Mouse (Mus musculus) hindbrain, embryonic 13.5 days (tissue): ENCODE measurements around the gene Fam192a. TPM values are rescaled to one million over a fixed set of nuclear protein-coding genes. Genes with fewer than 3 reads are reported as not detected.

Experiments used
- ATAC-seq: fragments of 200-750 bp; cut with Nextera tagmentation; 2 replicates; pipeline ENCODE4 v1.8.0; 2017; ENCODE audit warnings: moderate TSS enrichment; ENCODE audit not compliant: low FRiP score
- H3K27ac ChIP-seq: fragments of 300-500 bp; sonication (generic); 2 replicates; pipeline ENCODE4 v1.5.1; 2015; ENCODE audit warnings: inconsistent platforms, mild to moderate bottlenecking, moderate library complexity
- H3K27me3 ChIP-seq: fragments of 300-500 bp; sonication (generic); 2 replicates; pipeline ENCODE4 v1.6.1; 2015; ENCODE audit warnings: mild to moderate bottlenecking, inconsistent platforms
- H3K36me3 ChIP-seq: fragments of 300-500 bp; sonication (generic); 2 replicates; pipeline ENCODE4 v1.6.1; 2015; ENCODE audit warnings: mild to moderate bottlenecking, inconsistent platforms
- H3K4me1 ChIP-seq: fragments of 300-500 bp; sonication (generic); replicated peaks from 2 replicates; pipeline ENCODE4 v1.6.1; 2015; ENCODE audit warnings: inconsistent platforms
- H3K4me2 ChIP-seq: fragments of 300-500 bp; sonication (generic); 2 replicates; pipeline ENCODE4 v1.6.1; 2015; ENCODE audit warnings: inconsistent platforms, mild to moderate bottlenecking, moderate library complexity
- H3K4me3 ChIP-seq: fragments of 300-500 bp; sonication (generic); 2 replicates; pipeline ENCODE4 v1.5.1; 2015; ENCODE audit warnings: mild to moderate bottlenecking, inconsistent platforms
- H3K9ac ChIP-seq: fragments of 300-500 bp; sonication (generic); 2 replicates; pipeline ENCODE4 v1.6.1; 2015; ENCODE audit warnings: mild to moderate bottlenecking, inconsistent platforms
- H3K9me3 ChIP-seq: fragments of 300-500 bp; sonication (generic); 2 replicates; pipeline ENCODE4 v1.6.1; 2016; ENCODE audit warnings: inconsistent platforms
- WGBS: fragments of 180-500 bp; shearing (Covaris S2); methylation state at CpG from one replicate; pipeline ENCODE4 v1.1.7; 2015; 5-methylcytosine and 5-hydroxymethylcytosine counted together
- polyA plus RNA-seq: library from polyadenylated mRNA; unstranded; fragments of >200 nt; fragmentation: Nextera tagmentation; extraction: Ambion mirVana; gene quantifications from 2 replicates; pipeline ENCODE4 v1.2.1, GENCODE M21; 2015

The Fam192a gene
- polyA plus RNA-seq, 1 experiment from 2014 or later, result 89.0 TPM

- 82% methylated on average over 9 of the region's 9 CpGs for WGBS
- H3K4me1 ChIP-seq, result no peaks in the 10 kb centered on the region
- H3K4me3 ChIP-seq, result no peak overlapping the region
- H3K27ac ChIP-seq, result no peak overlapping the region
- ATAC-seq, result no peak
- H3K4me2 ChIP-seq, result no peak overlapping the region
- no peaks in the 10 kb centered on the region; the same call in 1 of the 2 replicates for H3K27me3 ChIP-seq
- H3K9ac ChIP-seq, result no peak overlapping the region
- no peaks in the 10 kb centered on the region for H3K9me3 ChIP-seq
- no peaks in the 10 kb centered on the region for H3K36me3 ChIP-seq
These were observed 77.2 kb downstream of the Fam192a start for GRCm38 (mm10) chr8:94524554-94524953.

Other genes starting within 250 kb of the Fam192a start
- 55.8 and 59.3 TPM in 2 replicates for gene Herpud1, start 215.6 kb downstream of the Fam192a start, polyA plus RNA-seq
- gene Nlrc5, start 167.6 kb downstream of the Fam192a start, polyA plus RNA-seq, result 0.13 and 0.29 TPM in 2 replicates
- gene Cpne2, start 69.0 kb downstream of the Fam192a start, polyA plus RNA-seq, result 13.8 and 18.3 TPM in 2 replicates
- 53.0 and 54.6 TPM in 2 replicates for gene Rspry1, start 60 bp downstream of the Fam192a start, polyA plus RNA-seq
- 221 and 224 TPM in 2 replicates for gene Arl2bp, start 64.6 kb upstream of the Fam192a start, polyA plus RNA-seq
- gene Pllp, start 94.3 kb upstream of the Fam192a start, polyA plus RNA-seq, result 0.35 and 0.93 TPM in 2 replicates
- gene Ccl22, start 143.6 kb upstream of the Fam192a start, polyA plus RNA-seq, result not detected in 2 replicates
- gene Cx3cl1, start 170.0 kb upstream of the Fam192a start, polyA plus RNA-seq, result 15.0 and 15.8 TPM in 2 replicates
- gene Ccl17, start 208.5 kb upstream of the Fam192a start, polyA plus RNA-seq, result 0.43 TPM in 1 of 2 replicates, not detected in the other
- gene Coq9, start 236.3 kb upstream of the Fam192a start, polyA plus RNA-seq, result 55.4 and 59.1 TPM in 2 replicates
- 197 and 202 TPM in 2 replicates for gene Ciapin1, start 236.4 kb upstream of the Fam192a start, polyA plus RNA-seq